Mouse (Mus musculus) right cerebral cortex, postnatal 25 days (tissue): ENCODE data around the gene Tmem255a.

Experiments
- DNase-seq: peaks from one replicate; pipeline ENCODE4 v3.0.0; 2022

Tmem255a gene

GRCm38 (mm10) chrX:38165315-38165714 is 86.9 kb downstream of the Tmem255a start:
- no peak for DNase-seq

GRCm38 (mm10) chrX:38159097-38159496 is 93.1 kb downstream of the Tmem255a start:
- DNase-seq: no peak
